Mouse (Mus musculus): ENCODE results near the gene Nipa1.

Nipa1 gene

DNA sequence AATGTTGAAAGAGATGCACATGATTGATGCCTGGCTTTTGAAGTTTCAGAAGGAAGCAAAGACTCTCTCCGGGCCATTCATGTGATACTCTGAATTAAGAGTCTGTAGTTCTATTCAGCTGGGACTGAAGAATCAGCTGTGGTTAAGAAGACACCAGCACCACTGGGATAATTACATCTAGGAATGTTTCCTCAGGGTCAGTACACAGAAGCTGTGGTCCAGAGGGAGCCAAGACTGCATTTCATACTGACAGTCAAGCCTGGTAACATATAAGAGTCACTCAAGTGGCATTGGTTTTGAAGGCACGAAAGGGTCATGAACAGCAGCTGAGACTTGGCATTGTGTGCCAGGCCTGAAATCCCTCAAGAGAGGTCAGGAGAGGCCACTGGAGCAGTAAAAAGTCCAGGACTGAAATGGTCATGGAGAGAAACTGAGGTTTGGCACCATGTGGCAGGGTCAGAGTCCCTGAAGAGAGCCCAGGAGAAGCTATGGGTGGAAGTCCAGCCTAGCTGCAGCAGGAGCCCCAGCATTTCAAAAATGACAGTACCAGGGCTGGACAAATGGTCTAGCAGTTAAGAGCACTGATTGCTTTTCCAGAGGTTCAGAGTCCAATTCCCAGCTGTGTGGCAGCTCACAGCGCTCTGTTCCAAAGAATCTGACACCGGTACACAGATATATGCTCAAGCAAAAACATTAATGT is 9.3 kb downstream of the Nipa1 start:
- no peak for DNase-seq (ENCODE audit: low read depth in 2 of 2, low spot score in 2 of 2)

DNA sequence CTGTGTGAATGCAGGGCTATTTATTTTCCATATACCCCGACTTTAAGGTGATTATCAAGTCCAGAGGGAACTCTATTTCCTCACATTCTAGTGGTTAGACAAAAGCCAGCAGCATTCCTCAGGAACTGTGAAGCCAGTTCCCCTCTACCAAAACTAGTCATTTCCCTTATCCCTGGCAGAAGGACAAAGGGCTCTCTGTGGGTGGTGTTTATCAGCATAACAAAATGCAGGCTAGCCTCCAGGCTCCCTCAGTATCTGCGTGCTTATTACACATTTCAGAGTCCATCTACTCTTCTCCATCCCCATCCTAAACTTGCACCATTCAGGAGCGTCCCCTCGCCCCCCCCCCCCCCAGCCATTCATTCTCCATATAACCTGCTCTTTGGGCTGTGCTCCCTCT is 20.8 kb downstream of the Nipa1 start:
- no peak for DNase-seq (ENCODE audit: low read depth in 2 of 2, low spot score in 2 of 2)

DNA sequence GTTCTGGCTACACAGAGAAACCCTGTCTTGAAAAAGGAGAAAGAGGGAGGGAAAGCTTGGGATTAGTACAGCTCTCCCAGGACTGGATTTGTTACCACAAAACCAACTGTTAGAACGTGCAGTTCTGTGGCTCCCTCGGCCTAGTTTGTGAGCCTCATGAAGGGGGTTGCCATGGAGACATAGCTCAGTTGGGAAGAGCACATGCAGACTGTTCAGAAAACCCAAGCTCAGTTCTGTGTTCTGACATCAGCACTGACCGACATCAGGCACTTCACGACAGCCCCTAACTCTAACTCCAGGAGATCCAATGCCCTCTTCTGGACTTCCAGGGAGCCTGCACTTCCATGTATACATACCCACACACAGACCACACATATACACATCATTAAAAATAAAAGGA is 24.7 kb downstream of the Nipa1 start:
- DNase-seq (ENCODE audit: low read depth in 2 of 2, low spot score in 2 of 2), result no peak

DNA sequence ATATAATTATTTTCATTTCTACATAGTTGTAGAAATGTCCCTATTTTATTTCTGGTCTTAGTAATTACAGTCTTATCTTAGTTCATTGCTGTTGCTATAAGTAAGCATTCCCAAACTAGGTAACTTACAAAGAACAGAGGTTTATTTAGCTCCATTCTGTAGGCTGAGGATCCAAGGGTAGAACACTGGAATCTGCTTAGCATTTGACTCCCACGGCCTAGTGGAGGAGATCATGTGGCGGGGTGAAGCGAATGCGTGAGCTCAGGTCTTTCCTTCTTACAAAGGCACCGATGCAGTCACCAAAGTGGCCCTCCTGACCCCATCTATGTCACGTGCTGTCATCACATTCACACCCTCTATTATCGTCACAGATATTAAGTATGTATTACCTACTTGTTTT is 27.9 kb downstream of the Nipa1 start:
- no peak for DNase-seq (ENCODE audit: low read depth in 2 of 2, low spot score in 2 of 2)

DNA sequence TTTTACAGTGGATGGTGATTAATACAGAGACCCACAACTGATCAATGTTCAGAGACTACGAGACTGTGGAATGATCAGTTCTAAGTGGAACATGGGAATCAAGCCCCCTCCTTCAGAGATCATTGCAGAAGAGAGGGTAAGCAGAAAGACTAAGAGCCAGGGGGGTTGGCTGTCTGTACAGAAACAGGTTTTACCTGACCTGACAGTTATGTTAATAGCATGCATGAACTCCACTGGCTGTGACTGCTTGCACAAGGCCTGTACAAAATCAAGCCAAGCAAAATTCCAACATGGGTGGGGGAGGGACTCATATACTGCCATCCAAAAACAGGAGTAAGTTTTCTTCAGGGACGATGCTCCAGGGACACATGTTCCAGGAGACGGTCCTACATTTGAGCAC is 28.6 kb downstream of the Nipa1 start:
- no peak for DNase-seq (ENCODE audit: low read depth in 2 of 2, low spot score in 2 of 2)

DNA sequence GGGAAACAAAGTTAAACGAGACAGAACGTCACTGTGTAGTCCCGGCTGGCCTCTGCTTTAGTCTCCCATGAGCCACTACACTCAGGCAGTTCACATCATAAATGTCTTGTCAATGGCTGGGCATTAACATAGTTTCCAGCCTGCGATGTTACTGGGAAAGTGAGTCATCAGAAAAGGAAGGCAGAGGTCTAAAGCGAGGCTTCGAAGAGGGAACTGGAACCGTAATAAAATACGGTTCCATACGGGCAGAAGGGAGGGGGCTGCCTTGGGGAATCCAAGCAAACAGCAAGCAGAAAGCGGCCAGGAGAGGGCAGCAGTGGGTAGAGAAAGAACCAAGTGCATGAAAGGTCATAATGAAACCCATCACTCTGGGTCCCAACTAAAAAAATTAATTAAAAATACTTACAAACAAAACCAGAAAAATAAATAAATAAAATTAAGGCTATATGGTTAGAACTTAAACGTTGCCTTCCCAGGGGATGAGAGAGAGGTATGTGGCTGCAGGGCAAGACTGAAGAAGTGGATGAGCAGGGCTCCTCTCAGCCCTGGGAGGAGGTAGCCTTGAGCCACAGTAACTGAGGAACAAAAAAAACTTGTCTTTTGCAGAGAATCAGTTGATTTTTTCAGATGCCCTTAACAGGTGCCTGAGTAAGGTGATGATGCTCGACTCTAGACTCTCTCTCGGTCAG is 33.1 kb downstream of the Nipa1 start:
- DNase-seq (ENCODE audit: low read depth in 2 of 2, low spot score in 2 of 2), result peak; percentile 57 to 76

DNA sequence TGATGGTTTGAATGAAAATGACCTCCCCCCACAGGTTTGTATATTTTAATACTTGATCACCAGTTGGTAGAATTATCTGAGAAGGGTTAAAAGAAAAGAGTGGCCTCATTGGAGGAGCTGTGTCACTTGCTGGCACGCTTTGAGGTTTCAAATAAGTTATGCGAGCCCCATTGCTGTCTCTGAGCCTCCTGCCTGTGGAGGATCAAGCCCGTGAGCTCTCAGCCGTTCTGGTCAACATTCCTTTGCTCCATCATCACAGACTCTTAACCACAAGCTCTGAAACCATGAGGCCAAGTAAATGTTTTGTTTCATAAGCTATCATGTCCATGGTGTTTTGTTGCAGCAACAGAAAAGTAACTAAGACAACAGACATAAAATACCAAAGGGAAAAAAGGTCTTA is 35.0 kb downstream of the Nipa1 start:
- no peak for DNase-seq (ENCODE audit: low read depth in 2 of 2, low spot score in 2 of 2)

DNA sequence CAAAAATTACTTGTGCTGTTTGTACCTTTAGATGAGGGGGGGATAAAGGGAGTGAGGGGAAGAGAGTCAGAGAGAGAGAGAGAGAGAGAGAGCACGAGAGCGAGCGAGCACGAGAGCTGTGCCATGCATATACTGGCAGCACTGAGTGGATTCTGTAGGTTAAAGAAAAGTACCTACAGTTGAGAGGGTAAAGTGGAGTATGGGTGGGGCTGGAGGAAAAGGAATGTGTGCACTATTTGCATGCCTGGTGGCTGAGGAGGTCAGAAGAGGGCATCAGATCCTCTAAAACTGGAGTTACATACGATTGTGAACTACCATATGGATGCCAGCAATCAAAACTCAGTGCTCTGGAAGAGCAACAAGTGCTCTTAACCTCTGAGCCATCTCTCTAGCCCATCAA is 36.6 kb downstream of the Nipa1 start:
- DNase-seq (ENCODE audit: low read depth in 2 of 2, low spot score in 2 of 2), result no peak

DNA sequence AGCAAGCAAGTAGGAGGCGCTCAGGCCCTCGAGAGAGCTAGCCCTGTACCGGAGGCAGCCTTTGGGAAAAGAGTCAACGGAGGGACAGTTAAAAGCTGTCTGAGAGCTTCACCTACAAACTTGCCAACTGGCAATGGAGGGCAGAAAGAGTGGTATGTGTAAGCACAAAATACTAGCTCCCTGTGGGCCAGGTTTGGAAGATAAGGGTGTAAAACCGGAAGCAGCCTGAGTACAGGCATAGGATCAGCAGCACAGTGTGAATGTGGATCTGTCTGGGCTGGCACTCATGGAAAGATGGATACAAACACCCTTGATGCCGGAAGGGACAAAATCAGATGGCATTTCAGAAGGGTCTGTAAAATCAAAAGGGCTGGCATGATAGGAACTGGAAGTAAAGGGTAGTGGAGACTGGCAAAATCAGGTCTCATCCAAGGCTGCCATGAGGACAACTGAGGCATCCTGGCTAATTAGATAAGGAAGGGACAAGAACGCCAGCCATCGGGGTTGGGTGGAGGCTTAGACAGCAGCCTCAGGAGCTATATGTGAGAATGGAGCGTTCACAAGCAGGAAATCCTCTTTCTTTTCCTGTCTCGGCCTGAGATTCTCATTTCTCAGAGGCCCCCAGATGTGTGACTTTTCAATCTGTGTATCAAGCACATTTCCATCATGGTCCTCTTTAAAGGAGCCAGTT is 37.6 kb downstream of the Nipa1 start:
- DNase-seq (ENCODE audit: low read depth in 2 of 2, low spot score in 2 of 2), result no peak

DNA sequence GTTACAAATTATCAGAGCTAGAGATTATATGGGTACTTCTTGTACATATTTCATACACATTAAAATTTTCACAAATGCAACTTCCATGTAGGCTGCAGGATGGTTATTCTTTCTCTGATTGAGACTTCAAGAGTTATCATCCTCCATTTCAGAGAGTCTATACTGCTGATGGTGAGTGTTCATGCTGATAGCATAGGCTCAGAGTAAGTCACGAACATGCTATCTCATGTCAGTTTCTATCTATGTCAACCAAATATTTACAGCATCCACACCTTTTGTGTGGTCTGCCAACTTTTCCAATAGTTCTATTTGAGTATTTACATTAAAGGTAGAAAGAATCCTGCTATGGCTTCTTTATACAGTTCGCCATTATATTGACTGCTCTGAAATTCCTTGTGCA is 38.2 kb downstream of the Nipa1 start:
- DNase-seq (ENCODE audit: low read depth in 2 of 2, low spot score in 2 of 2), result no peak

DNA sequence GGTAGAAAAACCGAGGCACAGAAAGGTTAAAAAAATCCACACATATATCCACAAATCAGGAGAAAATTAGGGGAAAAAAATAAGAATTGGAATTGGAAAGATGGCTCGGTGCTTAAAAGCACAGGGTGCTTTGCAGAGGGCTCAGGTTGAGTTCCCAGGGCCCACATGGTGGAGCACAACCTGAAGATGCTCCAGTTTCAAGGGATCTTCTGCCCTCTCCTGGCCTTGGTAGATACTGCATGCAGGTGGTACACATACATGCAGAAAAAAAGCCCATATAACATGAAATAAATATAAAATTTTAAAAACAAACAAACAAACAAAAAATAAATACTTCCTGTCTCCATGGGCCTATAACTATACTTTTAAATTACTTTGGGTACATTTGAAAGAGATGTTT is 45.3 kb downstream of the Nipa1 start:
- DNase-seq (ENCODE audit: low read depth in 2 of 2, low spot score in 2 of 2), result no peak

DNA sequence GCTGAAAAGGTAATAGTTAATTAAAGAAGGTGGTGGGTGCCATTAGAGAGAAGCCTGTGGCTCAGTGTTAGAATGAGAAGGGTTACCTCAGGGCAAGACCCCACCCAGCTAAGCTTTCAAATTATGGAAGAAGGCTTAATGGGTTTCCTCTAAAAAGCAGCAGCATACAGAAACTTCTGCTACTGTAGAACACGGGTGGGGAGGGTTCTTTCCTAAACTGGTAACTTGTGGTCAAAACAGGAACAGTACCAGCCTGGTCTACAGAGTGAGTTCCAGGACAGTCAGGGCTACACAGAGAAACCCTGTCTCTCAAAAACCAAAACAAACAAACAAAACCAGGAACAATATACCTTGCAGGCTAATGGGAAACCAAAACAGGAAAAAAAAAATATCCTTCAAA is 50.3 kb downstream of the Nipa1 start:
- no peak for DNase-seq (ENCODE audit: low read depth in 2 of 2, low spot score in 2 of 2)

DNA sequence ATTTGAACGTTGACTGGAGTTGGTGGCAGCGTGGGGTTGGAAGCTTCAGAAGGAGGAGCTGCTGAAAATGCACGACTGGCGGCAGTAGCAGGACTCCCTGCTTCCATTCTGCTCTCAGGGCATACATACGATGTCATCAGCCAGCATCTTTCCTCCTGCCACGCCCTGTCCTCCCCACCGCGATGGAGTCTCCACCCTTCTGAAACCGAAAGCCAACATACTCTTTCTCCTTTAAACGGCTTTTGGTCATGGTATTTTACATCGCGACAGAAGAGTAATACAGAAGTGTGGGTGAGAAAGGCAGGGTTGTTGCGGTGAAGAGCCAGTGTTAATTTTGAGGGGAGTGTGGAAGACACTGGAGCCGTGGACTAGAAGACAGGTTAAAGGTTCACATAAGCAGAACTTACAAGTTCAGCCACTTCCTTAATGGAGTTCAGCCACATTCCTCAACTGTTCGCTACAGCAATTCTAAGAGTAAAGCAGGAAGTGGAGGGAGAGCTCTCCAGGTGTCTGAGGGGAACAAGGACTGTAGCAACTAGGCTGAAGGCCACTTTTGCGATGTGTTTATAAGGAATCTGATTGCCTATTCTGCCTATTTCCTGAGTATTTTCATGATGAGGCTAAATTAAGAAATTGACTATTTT is 51.4 kb downstream of the Nipa1 start:
- DNase-seq (ENCODE audit: low read depth in 2 of 2, low spot score in 2 of 2), result peak; percentile 21 to 51

DNA sequence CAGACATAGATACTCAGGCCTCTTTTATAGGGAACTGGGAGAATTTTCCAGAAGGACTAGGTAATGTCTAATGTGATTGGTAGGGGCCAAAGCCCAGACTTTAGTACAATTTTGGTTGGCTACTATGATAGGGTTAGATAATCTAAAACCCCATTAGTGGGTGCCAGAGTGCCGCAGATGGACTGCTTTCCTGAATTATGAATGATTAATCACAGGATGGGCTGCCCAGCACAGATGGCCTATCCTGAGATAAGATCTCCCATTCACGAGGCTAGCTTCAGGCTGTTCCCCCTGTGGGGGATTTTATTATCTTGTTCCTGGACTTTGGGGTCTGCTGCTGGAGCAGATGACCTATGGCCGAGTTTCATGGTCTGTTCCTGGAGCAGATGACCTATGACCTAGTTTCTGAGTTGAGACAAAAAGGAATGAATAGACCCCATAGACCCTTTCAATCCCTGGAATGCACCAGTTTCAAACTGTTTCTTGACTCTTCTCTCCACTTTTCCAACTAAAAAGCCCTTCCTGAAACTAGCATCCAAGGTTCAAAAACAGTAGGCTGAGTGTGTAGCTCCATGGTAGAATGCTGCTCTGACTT is 52.8 kb downstream of the Nipa1 start:
- no peak for DNase-seq (ENCODE audit: low read depth in 2 of 2, low spot score in 2 of 2)

DNA sequence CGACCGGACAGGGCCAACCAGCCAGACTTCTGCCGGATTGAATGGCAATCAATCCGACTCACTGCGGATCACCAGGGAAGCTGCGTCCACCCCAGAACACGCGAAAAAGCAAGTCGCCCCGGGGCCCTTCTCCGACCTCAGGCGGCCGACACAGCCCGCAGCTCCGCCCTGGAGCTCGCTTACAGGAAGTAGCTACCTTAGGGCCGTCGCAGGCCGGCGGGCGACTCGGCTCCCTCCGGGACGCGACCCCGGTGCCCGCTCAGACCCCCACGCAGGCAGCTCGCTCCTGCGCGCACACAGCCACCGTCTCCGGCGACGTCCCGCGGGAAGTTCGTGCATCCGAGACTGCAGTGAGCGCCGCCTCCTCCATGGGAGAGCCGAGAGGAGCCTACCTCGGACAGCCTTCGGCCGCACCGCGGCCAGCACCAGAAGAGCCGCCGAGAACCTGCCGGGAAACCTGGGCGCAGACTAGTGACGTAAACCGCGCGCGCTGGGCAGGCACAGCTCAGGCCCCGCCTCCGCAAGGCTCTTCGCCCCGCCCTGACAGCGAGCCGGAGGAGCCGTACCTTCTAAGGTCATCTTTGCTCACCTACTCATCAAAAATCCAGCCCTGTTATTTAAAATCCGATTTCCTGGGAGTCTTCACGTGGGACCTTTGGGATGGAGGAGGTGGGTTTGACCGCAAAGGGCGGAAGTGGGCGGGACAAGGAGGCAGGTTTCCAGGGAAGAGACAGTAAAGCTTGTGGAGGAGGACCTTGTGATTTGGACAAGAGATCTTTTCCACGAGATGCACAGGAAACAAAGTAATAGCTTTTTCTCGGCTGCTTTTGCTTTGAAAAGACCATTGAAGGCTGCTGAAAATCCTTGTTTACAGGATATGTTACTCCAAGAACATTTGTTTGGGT is 57.5 kb downstream of the Nipa1 start, which contains the start of gene Nipa2:
TSS of gene Nipa2 (minus strand) at position 473 of the 905 bp plus-strand sequence.
- DNase-seq (ENCODE audit: low read depth in 2 of 2, low spot score in 2 of 2), result peak; percentile 81 to 88

DNA sequence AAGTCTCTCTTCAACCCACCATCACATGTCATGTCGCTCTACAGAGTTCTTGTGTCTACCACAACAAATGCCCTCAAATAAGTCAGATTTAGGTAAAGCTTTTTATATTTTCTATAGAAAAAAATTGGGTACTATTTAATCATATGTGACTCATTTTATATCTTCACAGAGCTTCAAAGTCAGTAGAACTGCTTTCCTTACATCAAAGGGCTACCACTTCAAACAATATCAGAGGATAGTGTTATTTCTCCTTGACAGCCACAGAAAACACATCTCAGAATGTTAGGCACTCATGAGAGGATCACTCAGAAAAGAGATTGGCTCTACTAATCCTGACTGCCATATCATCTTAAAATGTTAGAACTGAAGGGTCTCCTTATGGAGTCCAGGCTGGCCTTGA is 59.2 kb downstream of the Nipa1 start:
- peak in 1 of 2 experiments; percentile 21 for DNase-seq (ENCODE audit: low read depth in 2 of 2, low spot score in 2 of 2)

DNA sequence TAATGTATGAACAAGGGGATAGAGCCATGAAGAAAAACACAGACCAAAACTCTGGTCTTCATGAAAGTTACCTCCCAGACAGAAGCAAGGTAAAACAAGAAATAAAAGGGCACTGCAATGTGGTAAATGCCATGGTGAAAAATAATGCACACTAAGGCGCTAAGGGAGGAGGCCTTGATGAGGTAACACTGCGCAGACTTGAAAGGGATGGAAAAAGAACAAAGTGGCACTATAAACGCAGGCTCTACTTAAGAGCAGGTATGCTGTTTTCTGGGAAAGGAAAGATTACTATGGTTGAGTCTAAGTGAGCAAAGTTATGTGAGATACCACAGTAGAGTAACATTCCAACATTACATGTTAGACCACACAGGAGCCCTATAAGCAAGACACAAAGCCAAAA is 60.0 kb downstream of the Nipa1 start:
- no peak for DNase-seq (ENCODE audit: low read depth in 2 of 2, low spot score in 2 of 2)

DNA sequence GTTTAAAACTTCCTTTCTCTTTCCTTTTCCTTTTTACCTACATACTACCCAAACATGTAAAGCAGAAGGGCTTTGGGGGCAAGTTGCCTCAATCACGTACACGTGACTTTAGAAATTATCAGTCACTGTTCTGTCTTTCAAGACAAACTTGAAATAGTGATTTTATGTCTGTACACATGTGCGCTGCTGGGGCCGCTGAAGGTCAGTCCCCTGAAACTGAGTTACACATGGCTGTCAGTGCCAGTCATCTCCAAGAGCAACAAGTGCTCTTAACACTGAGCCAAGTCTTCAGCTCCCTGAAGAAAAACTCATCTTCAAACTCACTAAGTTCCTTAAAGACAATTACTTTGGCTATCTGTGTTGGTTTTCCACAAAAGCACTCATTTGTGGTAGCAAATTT is 61.8 kb downstream of the Nipa1 start:
- DNase-seq (ENCODE audit: low read depth in 2 of 2, low spot score in 2 of 2), result no peak

DNA sequence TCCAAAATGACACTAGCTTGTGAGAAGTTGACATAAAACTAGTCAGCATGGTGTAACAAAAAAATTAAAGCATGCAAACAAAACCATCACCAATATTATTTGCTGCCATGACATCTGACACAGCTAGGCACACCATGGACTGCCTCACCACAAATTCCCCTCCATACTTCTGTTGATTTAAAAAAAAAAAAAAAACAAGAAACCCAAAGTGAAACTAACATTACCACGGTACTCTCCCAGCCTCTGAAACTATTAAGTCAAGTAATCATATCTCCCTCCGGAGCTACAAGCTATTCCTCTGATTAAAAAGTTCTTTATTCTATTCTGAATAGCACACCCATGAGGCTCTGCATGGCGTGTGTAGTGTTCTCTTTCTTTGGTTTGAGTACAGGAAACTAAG is 62.6 kb downstream of the Nipa1 start:
- no peak for DNase-seq (ENCODE audit: low read depth in 2 of 2, low spot score in 2 of 2)

DNA sequence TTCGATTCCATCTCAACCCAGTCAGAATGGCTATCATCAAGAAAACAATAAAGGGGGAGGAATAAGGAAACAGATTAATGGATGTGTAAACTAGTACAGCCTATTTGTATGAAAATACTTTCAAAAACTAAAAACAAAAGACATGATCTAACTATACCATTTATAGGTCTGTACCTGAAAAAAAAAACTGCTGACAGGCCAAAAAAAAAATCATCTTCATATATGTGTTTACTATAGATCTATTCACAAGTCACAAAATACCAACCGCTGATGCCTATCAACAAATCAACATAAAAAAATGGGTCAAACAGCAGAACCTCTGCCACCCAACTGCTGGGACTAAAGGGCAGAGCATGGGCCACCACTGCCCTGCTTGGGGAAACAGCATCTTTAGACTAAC is 63.7 kb downstream of the Nipa1 start:
- no peak for DNase-seq (ENCODE audit: low read depth in 2 of 2, low spot score in 2 of 2)
